Mouse (Mus musculus) layer of hippocampus, postnatal 36 days (tissue): ENCODE results near the gene Pyurf. TPM values are rescaled to one million over a fixed set of nuclear protein-coding genes. Genes with fewer than 3 reads are reported as not detected.

Source experiments
- DNase-seq, 2 experiments: peaks; one replicate each; pipeline ENCODE4 v3.0.0; 2022
- total RNA-seq, 2 experiments: library from RNA; stranded (reverse); gene quantifications; 2 replicates each; pipeline ENCODE4 v1.2.3; 2021

The Pyurf gene
- total RNA-seq: 1 to 10 TPM; 8.3 to 8.4 TPM

DNA sequence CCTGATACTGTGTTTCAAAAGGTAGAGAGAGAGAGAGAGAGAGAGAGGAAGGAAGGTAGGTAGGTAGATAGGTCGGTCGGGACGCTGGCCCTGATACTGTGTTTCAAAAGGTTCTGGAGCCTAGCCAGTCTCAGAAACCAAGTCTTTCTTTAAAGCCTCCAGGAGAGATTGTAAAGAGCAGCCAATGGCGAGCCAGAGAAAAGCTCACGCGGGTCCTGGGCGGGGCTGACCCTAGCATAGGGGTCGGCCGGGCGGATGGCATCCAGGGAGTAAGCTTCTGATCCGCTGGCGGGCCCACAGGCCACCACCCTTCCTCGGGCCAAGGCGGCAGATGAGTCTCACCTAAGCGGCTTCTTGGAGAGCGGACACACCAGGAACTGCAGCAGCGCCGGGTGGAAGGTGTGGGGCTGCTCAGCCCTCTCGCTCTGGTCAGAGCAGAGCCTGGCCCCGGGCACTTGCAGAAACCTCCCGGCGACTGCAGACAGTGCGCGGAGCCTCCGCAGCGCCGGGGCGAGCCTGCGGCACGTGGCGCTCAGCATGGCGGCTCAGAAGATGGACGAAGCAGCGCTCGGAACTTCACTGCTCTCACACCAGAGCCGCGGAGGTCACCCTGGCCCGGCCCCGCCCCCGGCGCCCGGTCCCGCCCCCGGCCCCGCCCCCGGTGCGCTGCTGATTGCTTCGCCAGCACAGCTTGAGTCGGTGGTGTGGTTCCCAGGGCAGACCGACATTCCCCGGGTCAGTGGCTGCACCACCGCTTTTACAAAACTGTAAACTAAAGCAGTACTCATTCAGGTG lies at the start of gene Pyurf:
Pyurf (minus strand) TSS at position 612 of the 795 bp plus-strand sequence.
- peak; percentile 75 to 77 for DNase-seq

DNA sequence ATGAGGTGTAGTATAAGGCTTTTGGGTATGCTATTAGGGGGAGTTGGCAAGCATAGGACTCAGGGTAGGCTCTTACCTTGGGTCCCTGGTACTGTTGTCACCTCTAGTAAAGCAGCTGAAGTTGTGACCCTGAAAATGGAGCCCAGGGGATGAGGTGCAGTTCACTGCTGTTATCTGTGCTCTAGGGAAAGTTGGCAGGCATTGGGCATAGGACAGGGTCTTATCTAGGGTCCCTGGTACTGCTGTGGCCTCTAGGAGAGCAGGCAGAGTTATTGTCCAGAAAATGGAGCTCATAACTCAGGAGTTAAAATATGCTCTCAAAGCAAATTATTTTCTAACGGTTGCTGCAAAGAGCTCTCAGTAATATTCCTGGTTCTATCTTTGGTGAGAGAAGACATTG lies 29.5 kb upstream of the Pyurf start:
- no peak for DNase-seq

DNA sequence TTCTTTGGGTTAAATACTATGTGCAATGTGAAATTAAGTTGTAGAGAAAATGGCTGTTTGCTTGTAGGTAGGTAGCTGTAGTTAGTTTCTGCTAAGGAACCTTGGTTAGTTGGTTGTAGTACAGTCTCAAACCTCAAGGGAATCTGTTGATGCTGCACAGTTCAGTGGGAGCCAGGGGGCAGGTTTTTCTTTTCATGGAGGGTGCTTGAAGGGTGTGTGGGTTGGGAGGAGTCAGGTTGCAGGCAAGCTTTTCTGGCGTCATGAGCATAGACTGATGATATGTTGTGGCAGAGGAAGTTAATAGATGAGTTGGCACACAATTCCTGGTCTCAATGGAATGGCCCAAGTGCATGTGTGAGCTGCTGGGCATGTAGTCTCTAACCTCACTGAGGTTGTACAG lies 19.8 kb upstream of the Pyurf start:
- no peak for DNase-seq

DNA sequence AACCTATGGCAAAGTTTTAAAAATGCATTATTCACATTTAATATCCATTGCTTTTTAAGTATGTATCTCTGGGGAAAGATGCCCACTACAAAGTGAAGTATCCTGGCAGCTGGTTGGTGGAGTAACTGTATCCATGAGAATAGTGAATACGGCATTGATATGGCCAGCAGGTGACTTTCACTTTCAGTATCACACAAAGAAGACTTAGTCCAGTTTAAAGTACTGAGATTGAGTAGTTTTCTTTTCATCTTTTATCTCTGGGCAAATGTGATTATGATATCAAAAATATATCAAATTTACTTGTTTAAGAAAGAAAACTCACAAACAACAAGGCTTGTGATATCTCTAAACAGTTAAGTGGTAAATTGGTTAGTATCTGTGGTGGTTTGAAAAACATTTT lies 14.8 kb upstream of the Pyurf start:
- DNase-seq: no peak

GRCm38 (mm10) chr6:57703703-57704102 lies 11.8 kb upstream of the Pyurf start:
- peak in 1 of 2 experiments; percentile 24 for DNase-seq

GRCm38 (mm10) chr6:57702743-57703499 lies 11.0 kb upstream of the Pyurf start:
- peak; percentile 95 to 96 for DNase-seq

- peak in 1 of 2 experiments; percentile 45 for DNase-seq
Observed at GRCm38 (mm10) chr6:57702376-57702742, 10.5 kb upstream of the Pyurf start, which contains the start of gene Lancl2. Gene Lancl2, plus strand, starts transcription at chr6:57702540.

GRCm38 (mm10) chr6:57701686-57702085 lies 9.8 kb upstream of the Pyurf start:
- DNase-seq: no peak

GRCm38 (mm10) chr6:57693116-57693515 lies 1.2 kb upstream of the Pyurf start:
- no peak for DNase-seq

DNA sequence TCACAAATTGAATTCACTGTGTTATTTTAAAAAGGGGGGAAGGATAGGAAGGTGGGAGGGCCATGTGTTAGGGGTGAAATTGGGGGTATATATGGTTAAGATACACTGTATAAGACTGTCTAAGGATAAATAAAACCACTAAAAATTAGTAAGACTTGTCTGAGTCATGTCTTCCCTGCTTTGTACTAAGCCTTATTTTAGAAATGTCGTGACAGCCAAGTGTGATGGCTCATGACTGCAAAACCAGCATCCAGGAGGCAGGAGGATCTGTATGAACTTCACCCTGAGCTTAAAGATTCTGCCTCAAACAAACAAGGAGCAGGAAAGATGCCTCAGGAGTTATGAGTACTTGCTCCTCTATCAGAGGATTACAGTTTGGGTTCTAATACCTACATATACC lies 7.7 kb downstream of the Pyurf start:
- no peak for DNase-seq

GRCm38 (mm10) chr6:57661295-57661694 lies 30.6 kb downstream of the Pyurf start:
- no peak for DNase-seq

DNA sequence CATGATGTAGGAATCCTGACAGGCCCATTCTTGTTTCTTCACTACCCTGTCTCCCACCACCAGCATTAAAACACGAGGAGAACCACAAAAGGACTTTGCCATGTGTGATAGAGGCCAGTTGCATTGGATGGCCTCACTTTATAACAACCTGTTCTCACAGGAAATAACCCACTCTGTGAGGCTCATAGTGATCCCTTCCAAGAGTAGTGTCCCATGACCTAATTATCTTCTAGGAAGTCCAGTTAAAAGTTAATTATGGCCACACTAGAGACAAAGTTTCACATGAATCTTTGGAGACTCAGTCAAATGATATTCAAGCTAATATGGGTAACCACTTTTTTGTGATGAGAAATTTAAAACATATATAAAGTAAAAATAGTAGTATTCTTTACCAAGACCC lies 44.6 kb downstream of the Pyurf start:
- no peak for DNase-seq

GRCm38 (mm10) chr6:57641789-57642188 lies 50.1 kb downstream of the Pyurf start:
- peak; percentile 37 to 44 for DNase-seq

DNA sequence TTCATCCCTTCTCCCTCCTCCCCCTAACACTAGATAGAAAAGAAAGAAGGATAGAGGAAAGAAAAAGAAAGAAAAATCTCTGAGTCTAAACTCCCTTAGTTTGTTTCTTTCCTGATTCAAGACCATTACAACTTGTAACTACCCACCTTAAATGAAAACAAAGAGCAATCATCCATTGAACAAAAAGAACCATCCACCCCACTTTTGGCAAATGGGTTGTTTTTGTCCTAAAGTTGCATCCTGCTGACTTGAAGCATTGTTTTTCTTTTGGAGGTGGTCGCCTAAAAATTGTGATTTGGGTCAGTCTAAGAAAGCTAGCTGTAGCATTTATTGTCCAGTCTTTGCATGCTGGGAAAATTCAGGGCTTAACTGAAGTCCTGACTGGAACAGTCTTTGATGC lies 52.3 kb downstream of the Pyurf start:
- no peak for DNase-seq

Other genes starting within 250 kb of the Pyurf start
- gene Ppm1k, start 156.6 kb downstream of the Pyurf start, total RNA-seq: 10 to 100 TPM; 66.1 to 74.2 TPM
- 1 to 10 TPM; 5.8 to 7.2 TPM for gene Herc6, start 111.1 kb downstream of the Pyurf start, total RNA-seq
- gene Lancl2, start 10.5 kb upstream of the Pyurf start, total RNA-seq: 10 to 100 TPM; 78.6 to 90.8 TPM
- 10 to 100 TPM; 68.9 to 70.3 TPM for gene Vopp1, start 133.1 kb upstream of the Pyurf start, total RNA-seq
- not detected for gene Vmn1r21, start 158.3 kb upstream of the Pyurf start, total RNA-seq
- not detected for gene Vmn1r22, start 215.9 kb upstream of the Pyurf start, total RNA-seq
- gene Vmn1r23, start 234.8 kb upstream of the Pyurf start, total RNA-seq: not detected